Mouse (Mus musculus): Measurements from ENCODE around the gene Pdpk1.

- TF ChIP-seq CTCF (IDR thresholded peaks at IDR 0.05; ENCODE audit: low read depth) (no peak), EP300 (optimal IDR thresholded peaks at IDR 0.05) (no peak)
Observed at GRCm38 (mm10) chr17:24197032-24197824, 46.5 kb upstream of the Pdpk1 start.
